Mouse (Mus musculus): ENCODE data around the gene Hivep3. TPM values are rescaled to one million over a fixed set of nuclear protein-coding genes. Genes with fewer than 3 reads are reported as not detected.

Gene Hivep3
- polyA plus RNA-seq, 1 experiment from 2014 or later = 8.6 TPM

GRCm38 (mm10) chr4:119915069-119915468 is 181.5 kb downstream of the Hivep3 start:
- H3K36me3 ChIP-seq (ENCODE audit: control insufficient read depth, insufficient read depth, low read length) = no peaks in the 10 kb centered on the region
- no peak overlapping the region for H3K4me3 ChIP-seq (ENCODE audit: low read depth, low read length)
- no peak for ATAC-seq (ENCODE audit: insufficient number of reproducible peaks, insufficient read depth, low FRiP score, low read depth)
- WGBS = 85% methylated on average over 2 of the region's 2 CpGs
- no peaks in the 10 kb centered on the region for H3K9me3 ChIP-seq (ENCODE audit: control insufficient read depth, low read depth, low read length)
- no peak overlapping the region for H3K4me2 ChIP-seq (replicated peaks; ENCODE audit: low read depth, low read length)
- no peak overlapping the region for H3K9ac ChIP-seq (replicated peaks; ENCODE audit: low read depth, low read length)
- no peaks in the 10 kb centered on the region for H3K27me3 ChIP-seq (ENCODE audit: control insufficient read depth, insufficient read depth, low read length)
- H3K4me1 ChIP-seq (ENCODE audit: control insufficient read depth, insufficient read depth, low read length) = no peaks in the 10 kb centered on the region
- no peak overlapping the region for H3K27ac ChIP-seq (ENCODE audit: low read length)

DNA sequence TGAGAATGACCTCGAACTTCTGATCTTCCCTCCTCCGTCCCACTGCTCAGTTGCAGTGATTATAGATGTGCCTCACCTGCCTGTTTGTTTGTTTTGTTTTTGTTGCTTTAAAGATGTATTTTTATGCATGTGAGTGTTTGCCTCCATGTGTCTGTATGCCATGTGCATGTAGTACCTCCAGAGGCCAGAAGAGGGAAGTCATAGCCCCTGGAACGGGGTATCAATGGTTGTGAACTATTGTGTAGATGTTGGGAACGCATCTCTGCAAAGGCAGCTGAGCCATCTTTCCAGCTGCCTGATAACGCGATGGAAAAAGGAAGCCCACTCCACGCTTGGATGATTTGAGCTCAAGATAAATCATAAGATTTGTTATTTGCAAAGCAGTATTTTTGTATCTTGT is 183.9 kb downstream of the Hivep3 start:
- 74% methylated on average over 7 of the region's 7 CpGs for WGBS
- Histone ChIP-seq H3K27ac (ENCODE audit: low read length) (no peak overlapping the region), H3K36me3 (ENCODE audit: control insufficient read depth, insufficient read depth, low read length) (no peaks in the 10 kb centered on the region), H3K27me3 (ENCODE audit: control insufficient read depth, insufficient read depth, low read length) (no peaks in the 10 kb centered on the region), H3K9me3 (ENCODE audit: control insufficient read depth, low read depth, low read length) (no peaks in the 10 kb centered on the region), H3K9ac (replicated peaks; ENCODE audit: low read depth, low read length) (no peak overlapping the region), H3K4me1 (ENCODE audit: control insufficient read depth, insufficient read depth, low read length) (no peaks in the 10 kb centered on the region), H3K4me2 (replicated peaks; ENCODE audit: low read depth, low read length) (no peak overlapping the region), H3K4me3 (ENCODE audit: low read depth, low read length) (no peak overlapping the region)
- no peak for ATAC-seq (ENCODE audit: insufficient number of reproducible peaks, insufficient read depth, low FRiP score, low read depth)

GRCm38 (mm10) chr4:119919349-119919748 is 185.8 kb downstream of the Hivep3 start:
- Histone ChIP-seq H3K4me3 (ENCODE audit: low read depth, low read length) (no peak overlapping the region), H3K9me3 (ENCODE audit: control insufficient read depth, low read depth, low read length) (no peaks in the 10 kb centered on the region), H3K36me3 (ENCODE audit: control insufficient read depth, insufficient read depth, low read length) (no peaks in the 10 kb centered on the region), H3K9ac (replicated peaks; ENCODE audit: low read depth, low read length) (no peak overlapping the region), H3K27ac (ENCODE audit: low read length) (no peak overlapping the region), H3K4me2 (replicated peaks; ENCODE audit: low read depth, low read length) (no peak overlapping the region), H3K4me1 (ENCODE audit: control insufficient read depth, insufficient read depth, low read length) (no peaks in the 10 kb centered on the region), H3K27me3 (ENCODE audit: control insufficient read depth, insufficient read depth, low read length) (no peaks in the 10 kb centered on the region)
- WGBS = 74% methylated on average over 5 of the region's 5 CpGs
- no peak for ATAC-seq (ENCODE audit: insufficient number of reproducible peaks, insufficient read depth, low FRiP score, low read depth)

- H3K4me1 ChIP-seq (ENCODE audit: control insufficient read depth, insufficient read depth, low read length) = no peaks in the 10 kb centered on the region
- no peak overlapping the region for H3K9ac ChIP-seq (replicated peaks; ENCODE audit: low read depth, low read length)
- ATAC-seq (ENCODE audit: insufficient number of reproducible peaks, insufficient read depth, low FRiP score, low read depth) = no peak
- H3K4me2 ChIP-seq (replicated peaks; ENCODE audit: low read depth, low read length) = no peak overlapping the region
- WGBS = 80% methylated on average over 12 of the region's 12 CpGs
- H3K4me3 ChIP-seq (ENCODE audit: low read depth, low read length) = no peak overlapping the region
- H3K27me3 ChIP-seq (ENCODE audit: control insufficient read depth, insufficient read depth, low read length) = no peaks in the 10 kb centered on the region
- H3K36me3 ChIP-seq (ENCODE audit: control insufficient read depth, insufficient read depth, low read length) = no peaks in the 10 kb centered on the region
- H3K9me3 ChIP-seq (ENCODE audit: control insufficient read depth, low read depth, low read length) = no peaks in the 10 kb centered on the region
- H3K27ac ChIP-seq (ENCODE audit: low read length) = no peak overlapping the region
These were observed 187.6 kb downstream of the Hivep3 start for GRCm38 (mm10) chr4:119921022-119921717.

GRCm38 (mm10) chr4:119921723-119922266 is 188.2 kb downstream of the Hivep3 start:
- no peak for ATAC-seq (ENCODE audit: insufficient number of reproducible peaks, insufficient read depth, low FRiP score, low read depth)
- H3K9me3 ChIP-seq (ENCODE audit: control insufficient read depth, low read depth, low read length) = no peaks in the 10 kb centered on the region
- no peak overlapping the region for H3K9ac ChIP-seq (replicated peaks; ENCODE audit: low read depth, low read length)
- 69% methylated on average over 8 of the region's 8 CpGs for WGBS
- H3K4me1 ChIP-seq (ENCODE audit: control insufficient read depth, insufficient read depth, low read length) = no peaks in the 10 kb centered on the region
- H3K27me3 ChIP-seq (ENCODE audit: control insufficient read depth, insufficient read depth, low read length) = no peaks in the 10 kb centered on the region
- no peak overlapping the region for H3K4me3 ChIP-seq (ENCODE audit: low read depth, low read length)
- no peak overlapping the region for H3K27ac ChIP-seq (ENCODE audit: low read length)
- H3K36me3 ChIP-seq (ENCODE audit: control insufficient read depth, insufficient read depth, low read length) = no peaks in the 10 kb centered on the region
- H3K4me2 ChIP-seq (replicated peaks; ENCODE audit: low read depth, low read length) = no peak overlapping the region

DNA sequence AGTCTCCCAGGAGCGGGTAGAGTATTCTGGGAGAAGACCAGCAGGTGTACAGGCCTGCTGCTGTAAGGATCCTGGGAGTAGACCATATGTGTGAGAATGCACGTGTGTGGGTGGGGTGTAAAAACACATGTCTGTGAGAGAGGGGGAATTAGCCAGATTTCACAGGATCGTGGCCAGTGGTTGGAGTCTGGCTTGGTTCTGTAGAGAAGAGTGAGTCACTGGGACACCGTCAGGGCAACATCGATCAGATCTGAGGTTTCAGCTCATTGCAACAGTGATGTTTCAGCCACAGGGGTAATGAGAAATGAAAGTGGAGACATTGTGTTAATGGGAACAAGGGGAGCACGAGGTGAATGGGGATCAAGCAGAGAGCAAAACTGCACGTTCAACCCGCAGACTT is 189.4 kb downstream of the Hivep3 start:
- ATAC-seq (ENCODE audit: insufficient number of reproducible peaks, insufficient read depth, low FRiP score, low read depth) = no peak
- 85% methylated on average over 8 of the region's 8 CpGs for WGBS
- H3K4me1 ChIP-seq (ENCODE audit: control insufficient read depth, insufficient read depth, low read length) = no peaks in the 10 kb centered on the region
- H3K9ac ChIP-seq (replicated peaks; ENCODE audit: low read depth, low read length) = no peak overlapping the region
- H3K27me3 ChIP-seq (ENCODE audit: control insufficient read depth, insufficient read depth, low read length) = no peaks in the 10 kb centered on the region
- no peaks in the 10 kb centered on the region for H3K9me3 ChIP-seq (ENCODE audit: control insufficient read depth, low read depth, low read length)
- no peak overlapping the region for H3K4me3 ChIP-seq (ENCODE audit: low read depth, low read length)
- H3K27ac ChIP-seq (ENCODE audit: low read length) = no peak overlapping the region
- no peak overlapping the region for H3K4me2 ChIP-seq (replicated peaks; ENCODE audit: low read depth, low read length)
- no peaks in the 10 kb centered on the region for H3K36me3 ChIP-seq (ENCODE audit: control insufficient read depth, insufficient read depth, low read length)

GRCm38 (mm10) chr4:119923410-119923809 is 189.8 kb downstream of the Hivep3 start:
- H3K4me1 ChIP-seq (ENCODE audit: control insufficient read depth, insufficient read depth, low read length) = no peaks in the 10 kb centered on the region
- H3K9me3 ChIP-seq (ENCODE audit: control insufficient read depth, low read depth, low read length) = no peaks in the 10 kb centered on the region
- H3K9ac ChIP-seq (replicated peaks; ENCODE audit: low read depth, low read length) = no peak overlapping the region
- 88% methylated on average over 3 of the region's 3 CpGs for WGBS
- no peak overlapping the region for H3K27ac ChIP-seq (ENCODE audit: low read length)
- H3K36me3 ChIP-seq (ENCODE audit: control insufficient read depth, insufficient read depth, low read length) = no peaks in the 10 kb centered on the region
- no peak overlapping the region for H3K4me2 ChIP-seq (replicated peaks; ENCODE audit: low read depth, low read length)
- ATAC-seq (ENCODE audit: insufficient number of reproducible peaks, insufficient read depth, low FRiP score, low read depth) = no peak
- no peaks in the 10 kb centered on the region for H3K27me3 ChIP-seq (ENCODE audit: control insufficient read depth, insufficient read depth, low read length)
- no peak overlapping the region for H3K4me3 ChIP-seq (ENCODE audit: low read depth, low read length)

- no peak for ATAC-seq (ENCODE audit: insufficient number of reproducible peaks, insufficient read depth, low FRiP score, low read depth)
- H3K4me1 ChIP-seq (ENCODE audit: control insufficient read depth, insufficient read depth, low read length) = no peaks in the 10 kb centered on the region
These were observed 191.5 kb downstream of the Hivep3 start for GRCm38 (mm10) chr4:119925052-119925451.

GRCm38 (mm10) chr4:119931923-119932322 is 198.3 kb downstream of the Hivep3 start:
- H3K4me2 ChIP-seq (replicated peaks; ENCODE audit: low read depth, low read length) = no peak overlapping the region
- WGBS = 50% methylated on average over 8 of the region's 8 CpGs
- H3K4me3 ChIP-seq (ENCODE audit: low read depth, low read length) = no peak overlapping the region
- H3K4me1 ChIP-seq (ENCODE audit: control insufficient read depth, insufficient read depth, low read length) = peaks cover 3% of the 10 kb centered on the region; the same call in 1 of the 2 replicates
- no peak overlapping the region for H3K27ac ChIP-seq (ENCODE audit: low read length)
- no peaks in the 10 kb centered on the region for H3K9me3 ChIP-seq (ENCODE audit: control insufficient read depth, low read depth, low read length)
- H3K27me3 ChIP-seq (ENCODE audit: control insufficient read depth, insufficient read depth, low read length) = no peaks in the 10 kb centered on the region
- no peaks in the 10 kb centered on the region for H3K36me3 ChIP-seq (ENCODE audit: control insufficient read depth, insufficient read depth, low read length)
- no peak for ATAC-seq (ENCODE audit: insufficient number of reproducible peaks, insufficient read depth, low FRiP score, low read depth)
- no peak overlapping the region for H3K9ac ChIP-seq (replicated peaks; ENCODE audit: low read depth, low read length)

More at GRCm38 (mm10) chr4:119925052-119925451, 191.5 kb downstream of the Hivep3 start:
- Histone ChIP-seq H3K27me3 (ENCODE audit: control insufficient read depth, insufficient read depth, low read length) (no peaks in the 10 kb centered on the region), H3K4me2 (replicated peaks; ENCODE audit: low read depth, low read length) (no peak overlapping the region), H3K36me3 (ENCODE audit: control insufficient read depth, insufficient read depth, low read length) (no peaks in the 10 kb centered on the region), H3K27ac (ENCODE audit: low read length) (no peak overlapping the region), H3K4me3 (ENCODE audit: low read depth, low read length) (no peak overlapping the region), H3K9ac (replicated peaks; ENCODE audit: low read depth, low read length) (no peak overlapping the region), H3K9me3 (ENCODE audit: control insufficient read depth, low read depth, low read length) (no peaks in the 10 kb centered on the region)

All from stomach, embryonic 14.5 days (tissue).